Mouse (Mus musculus) midbrain, postnatal 0 days (tissue): ENCODE measurements around the gene Fbxl16. TPM values are rescaled to one million over a fixed set of nuclear protein-coding genes. Genes with fewer than 3 reads are reported as not detected.
A peak's percentile ranks its signal among the peaks of the same experiment; 100 is the strongest.

Experiments used
- ATAC-seq: fragments of 200-750 bp; cut with Nextera tagmentation; 2 replicates; pipeline ENCODE4 v1.8.0; 2017; ENCODE audit warnings: moderate number of reproducible peaks, mild to moderate bottlenecking, moderate TSS enrichment, moderate library complexity; ENCODE audit not compliant: low FRiP score
- DNase-seq: peaks from one replicate; pipeline ENCODE4 v3.0.0-alpha.2; 2015; ENCODE audit warnings: low spot score
- H3K27ac ChIP-seq: fragments of 300-500 bp; sonication (generic); 2 replicates; pipeline ENCODE4 v1.5.1; 2014; ENCODE audit warnings: low read depth, mild to moderate bottlenecking, low read length, mixed read lengths
- H3K27me3 ChIP-seq: fragments of 300-500 bp; sonication (generic); 2 replicates; pipeline ENCODE4 v1.6.1; 2014; ENCODE audit warnings: low read length, control low read depth, mixed read lengths; ENCODE audit not compliant: insufficient read depth
- H3K36me3 ChIP-seq: fragments of 300-500 bp; sonication (generic); 2 replicates; pipeline ENCODE4 v1.6.1; 2014; ENCODE audit warnings: low read length, control low read depth, mixed read lengths; ENCODE audit not compliant: insufficient read depth
- H3K4me1 ChIP-seq: fragments of 300-500 bp; sonication (generic); 2 replicates; pipeline ENCODE4 v1.6.1; 2014; ENCODE audit warnings: mild to moderate bottlenecking, control low read depth, antibody characterized with exemption, low read length, mixed read lengths; ENCODE audit not compliant: insufficient read depth
- H3K4me2 ChIP-seq: fragments of 300-500 bp; sonication (generic); 2 replicates; pipeline ENCODE4 v1.6.1; 2014; ENCODE audit warnings: low read depth, mild to moderate bottlenecking, low read length, mixed read lengths; ENCODE audit not compliant: poor library complexity, severe bottlenecking
- H3K4me3 ChIP-seq: fragments of 300-500 bp; sonication (generic); 2 replicates; pipeline ENCODE4 v1.5.1; 2014; ENCODE audit warnings: low read depth, mild to moderate bottlenecking, low read length, moderate library complexity
- H3K9ac ChIP-seq: fragments of 300-500 bp; sonication (generic); replicated peaks from 2 replicates; pipeline ENCODE4 v1.6.1; 2014; ENCODE audit warnings: mild to moderate bottlenecking, low read length, moderate library complexity, mixed read lengths; ENCODE audit not compliant: poor library complexity, severe bottlenecking
- H3K9me3 ChIP-seq: fragments of 300-500 bp; sonication (generic); 2 replicates; pipeline ENCODE4 v1.6.1; 2016; ENCODE audit warnings: low read length, control low read depth
- CTCF ChIP-seq: IDR thresholded peaks from 2 replicates; pipeline ENCODE4 v1.5.1; 2016; ENCODE audit warnings: antibody characterized with exemption, mild to moderate bottlenecking
- WGBS: fragments of 180-500 bp; shearing (Covaris S2); extraction: QIAGEN DNeasy Blood & Tissue Kit; methylation state at CpG from one replicate; pipeline ENCODE4 v1.1.7; 2014; 5-methylcytosine and 5-hydroxymethylcytosine counted together
- microRNA-seq: library from miRNA; unstranded; fragments of <30 nt; microRNA quantifications from one replicate; pipeline ENCODE4, GENCODE M21; 2016; ENCODE audit warnings: borderline number of aligned reads
- polyA plus RNA-seq: library from polyadenylated mRNA; unstranded; fragments of >200 nt; fragmentation: Nextera tagmentation; extraction: Ambion mirVana; gene quantifications from 2 replicates; pipeline ENCODE4 v1.2.1, GENCODE M21; 2015
- total RNA-seq: library from RNA; depleted of rRNA; stranded (reverse); fragments of >200 nt; gene quantifications from 2 replicates; pipeline ENCODE4 v1.2.3, GENCODE M21; 2014; rRNA removed

The Fbxl16 gene
- total and polyA plus RNA-seq, 2 experiments from 2014 or later, result 51.7 to 154 TPM

GRCm38 (mm10) chr17:25866172-25866571 lies 57.3 kb downstream of the Fbxl16 start:
- Histone ChIP-seq H3K9ac (no peak overlapping the region), H3K9me3 (no peaks in the 10 kb centered on the region), H3K27me3 (no peaks in the 10 kb centered on the region), H3K4me3 (no peak overlapping the region), H3K4me2 (no peak overlapping the region), H3K4me1 (peaks cover 10% of the 10 kb centered on the region; the same call in 1 of the 2 replicates), H3K36me3 (peaks cover 9% of the 10 kb centered on the region; the same call in 1 of the 2 replicates), H3K27ac (no peak overlapping the region)
- TF ChIP-seq CTCF, result no peak
- no peak for ATAC-seq
- 89% methylated on average over 3 of the region's 3 CpGs for whole genome bisulfite sequencing
- DNase-seq, result no peak

GRCm38 (mm10) chr17:25867509-25867835 lies 58.6 kb downstream of the Fbxl16 start:
- H3K4me2 ChIP-seq, result peak overlapping the region; percentile 98
- no peaks in the 10 kb centered on the region for H3K27me3 ChIP-seq
- no peak for TF ChIP-seq CTCF
- H3K9ac ChIP-seq, result peak overlapping the region; percentile 74; the same call in 1 of the 2 replicates
- no peak for ATAC-seq
- H3K9me3 ChIP-seq, result no peaks in the 10 kb centered on the region
- 15% methylated on average over 7 of the region's 7 CpGs for WGBS
- H3K4me1 ChIP-seq, result peaks cover 10% of the 10 kb centered on the region; the same call in 1 of the 2 replicates
- H3K4me3 ChIP-seq, result peak overlapping the region; percentile 91
- no peak for DNase-seq
- H3K36me3 ChIP-seq, result peaks cover 9% of the 10 kb centered on the region; the same call in 1 of the 2 replicates
- H3K27ac ChIP-seq, result no peak overlapping the region

- ATAC-seq, result peak; percentile 52; the same call in 1 of the 2 replicates
- H3K36me3 ChIP-seq, result peaks cover 9% of the 10 kb centered on the region; the same call in 1 of the 2 replicates
- no peaks in the 10 kb centered on the region for H3K9me3 ChIP-seq
- no peak for DNase-seq
- peak overlapping the region; percentile 63 for H3K27ac ChIP-seq
- H3K9ac ChIP-seq, result peak overlapping the region; percentile 74
- peak overlapping the region; percentile 91 for H3K4me3 ChIP-seq
- 2% methylated on average over 40 of the region's 42 CpGs for WGBS
- H3K4me2 ChIP-seq, result peak overlapping the region; percentile 98
- TF ChIP-seq CTCF, result no peak
- H3K27me3 ChIP-seq, result no peaks in the 10 kb centered on the region
- peaks cover 10% of the 10 kb centered on the region; the same call in 1 of the 2 replicates for H3K4me1 ChIP-seq
Observed at GRCm38 (mm10) chr17:25867836-25868600, 59.1 kb downstream of the Fbxl16 start.

GRCm38 (mm10) chr17:25868601-25869191 lies 59.8 kb downstream of the Fbxl16 start, which contains the start of gene Mcrip2:
Gene Mcrip2 (minus strand): TSS chr17:25868764.
- peak; percentile 48 for TF ChIP-seq CTCF
- H3K4me1 ChIP-seq, result peaks cover 10% of the 10 kb centered on the region; the same call in 1 of the 2 replicates
- peak within 1 kb of the TSS; percentile 91 for H3K4me3 ChIP-seq
- under 1% methylated on average over 24 of the region's 24 CpGs for WGBS
- peak; percentile 78; the same call in 1 of the 2 replicates for ATAC-seq
- H3K27me3 ChIP-seq, result no peaks in the 10 kb centered on the region
- peak; percentile 88 for DNase-seq
- H3K36me3 ChIP-seq, result peaks cover 7% of the 10 kb centered on the region; the same call in 1 of the 2 replicates
- H3K4me2 ChIP-seq, result peak within 1 kb of the TSS; percentile 98
- no peaks in the 10 kb centered on the region for H3K9me3 ChIP-seq
- H3K9ac ChIP-seq, result peak within 1 kb of the TSS; percentile 74
- H3K27ac ChIP-seq, result peak within 1 kb of the TSS; percentile 63

GRCm38 (mm10) chr17:25869498-25869897 lies 60.6 kb downstream of the Fbxl16 start:
- no peak for TF ChIP-seq CTCF
- H3K27me3 ChIP-seq, result no peaks in the 10 kb centered on the region
- peaks cover under 1% of the 10 kb centered on the region; the same call in 1 of the 2 replicates for H3K36me3 ChIP-seq
- WGBS, result 93% methylated on average over 8 of the region's 8 CpGs
- ATAC-seq, result no peak
- H3K9me3 ChIP-seq, result no peaks in the 10 kb centered on the region
- DNase-seq, result no peak
- H3K4me2 ChIP-seq, result no peak overlapping the region
- peaks cover 15% of the 10 kb centered on the region; the same call in 1 of the 2 replicates for H3K4me1 ChIP-seq
- no peak overlapping the region for H3K4me3 ChIP-seq
- H3K27ac ChIP-seq, result no peak overlapping the region
- no peak overlapping the region for H3K9ac ChIP-seq

- Histone ChIP-seq H3K27me3 (no peaks in the 10 kb centered on the region), H3K4me2 (no peak overlapping the region), H3K36me3 (no peaks in the 10 kb centered on the region; the same call in 1 of the 2 replicates), H3K9me3 (no peaks in the 10 kb centered on the region), H3K4me1 (peaks cover 15% of the 10 kb centered on the region; the same call in 1 of the 2 replicates), H3K4me3 (no peak overlapping the region), H3K27ac (no peak overlapping the region), H3K9ac (no peak overlapping the region)
- DNase-seq, result no peak
- no peak for ATAC-seq
- no peak for TF ChIP-seq CTCF
- 84% methylated on average over 2 of the region's 2 CpGs for WGBS
Observed at GRCm38 (mm10) chr17:25869954-25870353, 61.1 kb downstream of the Fbxl16 start.

Small RNA genes lying within 50 kb of the gene (microRNA-seq; reads per million reads assigned to microRNA genes)
- gene Mir3082 (1.0 reads per million), gene Mir6966 (not detected)

Other genes starting within 250 kb of the Fbxl16 start
- gene Sox8, start 238.4 kb upstream of the Fbxl16 start, total RNA-seq, result 21.5 and 31.0 TPM in 2 replicates
- gene Sox8, start 238.4 kb upstream of the Fbxl16 start, polyA plus RNA-seq, result 16.3 and 19.9 TPM in 2 replicates
- gene Lmf1, start 230.0 kb upstream of the Fbxl16 start, total RNA-seq, result 27.3 and 27.6 TPM in 2 replicates
- 19.8 and 23.0 TPM in 2 replicates for gene Lmf1, start 230.0 kb upstream of the Fbxl16 start, polyA plus RNA-seq
- gene Gng13, start 91.9 kb upstream of the Fbxl16 start, total RNA-seq, result 34.4 and 42.2 TPM in 2 replicates
- gene Gng13, start 91.9 kb upstream of the Fbxl16 start, polyA plus RNA-seq, result 21.0 and 25.8 TPM in 2 replicates
- gene Chtf18, start 81.7 kb upstream of the Fbxl16 start, total RNA-seq, result 3.4 and 5.8 TPM in 2 replicates
- gene Chtf18, start 81.7 kb upstream of the Fbxl16 start, polyA plus RNA-seq, result 2.2 and 2.5 TPM in 2 replicates
- 8.0 and 10.5 TPM in 2 replicates for gene Rpusd1, start 81.4 kb upstream of the Fbxl16 start, total RNA-seq
- gene Rpusd1, start 81.4 kb upstream of the Fbxl16 start, polyA plus RNA-seq, result 26.7 and 33.3 TPM in 2 replicates
- gene Mslnl, start 73.0 kb upstream of the Fbxl16 start, total RNA-seq, result not detected in 2 replicates
- not detected in 2 replicates for gene Mslnl, start 73.0 kb upstream of the Fbxl16 start, polyA plus RNA-seq
- 0.52 and 1.6 TPM in 2 replicates for gene Msln, start 54.7 kb upstream of the Fbxl16 start, total RNA-seq
- gene Msln, start 54.7 kb upstream of the Fbxl16 start, polyA plus RNA-seq, result 2.2 and 3.6 TPM in 2 replicates
- gene Narfl, start 35.3 kb upstream of the Fbxl16 start, total RNA-seq, result 25.2 and 27.3 TPM in 2 replicates
- 25.1 and 27.2 TPM in 2 replicates for gene Narfl, start 35.3 kb upstream of the Fbxl16 start, polyA plus RNA-seq
- 149 and 156 TPM in 2 replicates for gene Haghl, start 23.4 kb upstream of the Fbxl16 start, total RNA-seq
- gene Haghl, start 23.4 kb upstream of the Fbxl16 start, polyA plus RNA-seq, result 206 and 228 TPM in 2 replicates
- gene Ccdc78, start 22.5 kb upstream of the Fbxl16 start, total RNA-seq, result 0.44 TPM in 1 of 2 replicates, not detected in the other
- gene Ccdc78, start 22.5 kb upstream of the Fbxl16 start, polyA plus RNA-seq, result 0.39 and 0.65 TPM in 2 replicates
- gene Fam173a, start 16.2 kb upstream of the Fbxl16 start, total RNA-seq, result 65.8 and 74.2 TPM in 2 replicates
- 106 and 116 TPM in 2 replicates for gene Fam173a, start 16.2 kb upstream of the Fbxl16 start, polyA plus RNA-seq
- gene AC134908.4, start 13.4 kb upstream of the Fbxl16 start, total RNA-seq, result not detected in 2 replicates
- gene AC134908.4, start 13.4 kb upstream of the Fbxl16 start, polyA plus RNA-seq, result 0.89 TPM in 1 of 2 replicates, not detected in the other
- gene Metrn, start 11.9 kb upstream of the Fbxl16 start, total RNA-seq, result 155 and 236 TPM in 2 replicates
- 50.0 and 54.3 TPM in 2 replicates for gene Metrn, start 11.9 kb upstream of the Fbxl16 start, polyA plus RNA-seq
- gene Wdr24, start 14.5 kb downstream of the Fbxl16 start, total RNA-seq, result 33.4 and 37.6 TPM in 2 replicates
- 24.7 and 27.3 TPM in 2 replicates for gene Wdr24, start 14.5 kb downstream of the Fbxl16 start, polyA plus RNA-seq
- 39.1 and 46.2 TPM in 2 replicates for gene Jmjd8, start 19.8 kb downstream of the Fbxl16 start, total RNA-seq
- 43.8 and 45.9 TPM in 2 replicates for gene Jmjd8, start 19.8 kb downstream of the Fbxl16 start, polyA plus RNA-seq
- gene Stub1, start 24.3 kb downstream of the Fbxl16 start, total RNA-seq, result 237 and 248 TPM in 2 replicates
- 374 and 397 TPM in 2 replicates for gene Stub1, start 24.3 kb downstream of the Fbxl16 start, polyA plus RNA-seq
- 95.2 and 168 TPM in 2 replicates for gene Rhbdl1, start 28.2 kb downstream of the Fbxl16 start, total RNA-seq
- 97.0 and 110 TPM in 2 replicates for gene Rhbdl1, start 28.2 kb downstream of the Fbxl16 start, polyA plus RNA-seq
- 25.8 and 34.3 TPM in 2 replicates for gene Gm20683, start 32.7 kb downstream of the Fbxl16 start, total RNA-seq
- gene Gm20683, start 32.7 kb downstream of the Fbxl16 start, polyA plus RNA-seq, result 11.9 and 14.2 TPM in 2 replicates
- 49.2 and 70.1 TPM in 2 replicates for gene Rhot2, start 35.8 kb downstream of the Fbxl16 start, total RNA-seq
- gene Rhot2, start 35.8 kb downstream of the Fbxl16 start, polyA plus RNA-seq, result 15.4 and 16.2 TPM in 2 replicates
- gene Wdr90, start 52.4 kb downstream of the Fbxl16 start, total RNA-seq, result 36.2 and 44.3 TPM in 2 replicates
- 14.2 and 15.0 TPM in 2 replicates for gene Wdr90, start 52.4 kb downstream of the Fbxl16 start, polyA plus RNA-seq
- gene Mcrip2, start 59.7 kb downstream of the Fbxl16 start, total RNA-seq, result 14.6 and 29.9 TPM in 2 replicates
- gene Mcrip2, start 59.7 kb downstream of the Fbxl16 start, polyA plus RNA-seq, result 39.5 and 45.5 TPM in 2 replicates
- gene Mettl26, start 66.0 kb downstream of the Fbxl16 start, total RNA-seq, result 53.8 and 64.8 TPM in 2 replicates
- 67.3 and 74.0 TPM in 2 replicates for gene Mettl26, start 66.0 kb downstream of the Fbxl16 start, polyA plus RNA-seq
- gene Wfikkn1, start 71.8 kb downstream of the Fbxl16 start, total RNA-seq, result 0.77 and 1.7 TPM in 2 replicates
- gene Wfikkn1, start 71.8 kb downstream of the Fbxl16 start, polyA plus RNA-seq, result 0.42 and 0.56 TPM in 2 replicates
- gene Rab40c, start 110.6 kb downstream of the Fbxl16 start, total RNA-seq, result 42.1 and 43.0 TPM in 2 replicates
- gene Rab40c, start 110.6 kb downstream of the Fbxl16 start, polyA plus RNA-seq, result 36.2 and 38.9 TPM in 2 replicates
- 73.6 and 111 TPM in 2 replicates for gene Pigq, start 135.9 kb downstream of the Fbxl16 start, total RNA-seq
- 75.4 and 79.7 TPM in 2 replicates for gene Pigq, start 135.9 kb downstream of the Fbxl16 start, polyA plus RNA-seq
- 0.47 and 0.60 TPM in 2 replicates for gene Nhlrc4, start 135.9 kb downstream of the Fbxl16 start, total RNA-seq
- 0.35 and 0.91 TPM in 2 replicates for gene Nhlrc4, start 135.9 kb downstream of the Fbxl16 start, polyA plus RNA-seq
- gene A930017K11Rik, start 143.5 kb downstream of the Fbxl16 start, total RNA-seq, result 2.9 and 4.1 TPM in 2 replicates
- 3.2 and 3.7 TPM in 2 replicates for gene A930017K11Rik, start 143.5 kb downstream of the Fbxl16 start, polyA plus RNA-seq
- 29.7 and 36.8 TPM in 2 replicates for gene Capn15, start 176.7 kb downstream of the Fbxl16 start, total RNA-seq
- 14.7 and 20.1 TPM in 2 replicates for gene Capn15, start 176.7 kb downstream of the Fbxl16 start, polyA plus RNA-seq